Mouse (Mus musculus) G1E (cell line): ENCODE measurements at regions not wholly inside any gene's neighbourhood (a gene's known extent, or its start where the extent isn't known, plus 50 kb on each side); places are given as distances from the start of the nearest gene placed in this dataset.

Experiments used
- ATAC-seq: 2 replicates; pipeline ENCODE4 v1.8.0; 2016; ENCODE audit warnings: mild to moderate bottlenecking; ENCODE audit not compliant: insufficient number of reproducible peaks, poor library complexity, low FRiP score, severe bottlenecking; ENCODE audit errors: extremely low read depth
- DNase-seq: peaks from one replicate; pipeline ENCODE4 v3.0.0; 2012; ENCODE audit warnings: low spot score
- H3K27me3 ChIP-seq: 2 replicates; pipeline ENCODE4 v1.6.1; 2012; ENCODE audit warnings: mild to moderate bottlenecking, low read length, inconsistent platforms; ENCODE audit not compliant: insufficient read depth
- H3K36me3 ChIP-seq: replicated peaks from 2 replicates; pipeline ENCODE3; 2012; ENCODE audit warnings: mild to moderate bottlenecking, inconsistent platforms
- H3K4me1 ChIP-seq: 2 replicates; pipeline ENCODE4 v1.6.1; 2012; ENCODE audit warnings: low read depth, low read length, inconsistent platforms, mixed read lengths; ENCODE audit not compliant: insufficient read depth
- H3K4me3 ChIP-seq: 2 replicates; pipeline ENCODE4 v1.5.1; 2012; ENCODE audit warnings: low read depth, mild to moderate bottlenecking, inconsistent platforms, low read length, moderate library complexity, mixed read lengths
- H3K9me3 ChIP-seq: replicated peaks from 2 replicates; pipeline ENCODE4 v1.6.1; 2012; ENCODE audit warnings: inconsistent platforms
- CTCF ChIP-seq: IDR thresholded peaks from 2 replicates; pipeline ENCODE4 v1.5.1; 2012; ENCODE audit warnings: low read depth, low read length, inconsistent platforms, mixed read lengths
- GATA1 ChIP-seq: IDR thresholded peaks from 2 replicates; pipeline ENCODE4 v1.6.1; 2012; ENCODE audit warnings: borderline replicate concordance, low read length, inconsistent platforms, mixed read lengths
- GATA2 ChIP-seq: IDR thresholded peaks from 2 replicates; pipeline ENCODE4 v1.6.1; 2012; ENCODE audit warnings: low read depth, low read length, inconsistent platforms, borderline replicate concordance
- POLR2AphosphoS5 ChIP-seq: IDR thresholded peaks from 2 replicates; pipeline ENCODE4 v1.6.1; 2012; ENCODE audit warnings: low read depth, low read length, inconsistent platforms; ENCODE audit not compliant: insufficient replicate concordance
- TAL1 ChIP-seq: conservative IDR thresholded peaks from 2 replicates; pipeline ENCODE4 v1.6.1; 2012; ENCODE audit warnings: low read depth, low read length, inconsistent platforms, mixed read lengths

GRCm38 (mm10) chr6:99921966-99922365, 195.8 kb upstream of the Prok2 start:
- TF ChIP-seq TAL1, result no peak
- TF ChIP-seq CTCF, result no peak
- no peak for TF ChIP-seq GATA1
- TF ChIP-seq POLR2AphosphoS5, result no peak
- no peak for TF ChIP-seq GATA2
- no peak for ATAC-seq
- Histone ChIP-seq H3K36me3 (no peaks in the 10 kb centered on the region), H3K4me3 (no peak overlapping the region), H3K9me3 (peaks cover 67% of the 10 kb centered on the region), H3K4me1 (no peaks in the 10 kb centered on the region), H3K27me3 (no peaks in the 10 kb centered on the region)
- DNase-seq, result no peak

GRCm38 (mm10) chr6:99919816-99920562, 193.8 kb upstream of the Prok2 start:
- no peak for TF ChIP-seq GATA1
- TF ChIP-seq GATA2, result no peak
- TF ChIP-seq POLR2AphosphoS5, result no peak
- no peak for TF ChIP-seq TAL1
- TF ChIP-seq CTCF, result no peak
- no peak for ATAC-seq

GRCm38 (mm10) chr6:99918351-99918750, 192.2 kb upstream of the Prok2 start:
- DNase-seq (no peak), ATAC-seq (no peak)
- peaks cover 74% of the 10 kb centered on the region for H3K9me3 ChIP-seq
- H3K27me3 ChIP-seq, result no peaks in the 10 kb centered on the region
- H3K36me3 ChIP-seq, result no peaks in the 10 kb centered on the region
- no peaks in the 10 kb centered on the region for H3K4me1 ChIP-seq
- TF ChIP-seq POLR2AphosphoS5 (no peak), TAL1 (no peak), GATA1 (no peak), GATA2 (no peak), CTCF (no peak)
- H3K4me3 ChIP-seq, result no peak overlapping the region

More at GRCm38 (mm10) chr6:99919816-99920562, 193.8 kb upstream of the Prok2 start:
- Histone ChIP-seq H3K9me3 (peaks cover 73% of the 10 kb centered on the region), H3K27me3 (no peaks in the 10 kb centered on the region), H3K4me1 (no peaks in the 10 kb centered on the region), H3K4me3 (no peak overlapping the region), H3K36me3 (no peaks in the 10 kb centered on the region)
- DNase-seq, result no peak

- ATAC-seq (no peak), DNase-seq (no peak)
- Histone ChIP-seq H3K9me3 (peaks cover 82% of the 10 kb centered on the region), H3K4me3 (no peak overlapping the region), H3K27me3 (no peaks in the 10 kb centered on the region), H3K4me1 (no peaks in the 10 kb centered on the region), H3K36me3 (no peaks in the 10 kb centered on the region)
- no peak for TF ChIP-seq GATA1
- TF ChIP-seq CTCF, result no peak
- no peak for TF ChIP-seq GATA2
- no peak for TF ChIP-seq TAL1
- TF ChIP-seq POLR2AphosphoS5, result no peak
These were observed 183.7 kb upstream of the Prok2 start for GRCm38 (mm10) chr6:99909921-99910320.

GRCm38 (mm10) chr6:99909459-99909858, 183.3 kb upstream of the Prok2 start:
- no peaks in the 10 kb centered on the region for H3K36me3 ChIP-seq
- DNase-seq (no peak), ATAC-seq (no peak)
- H3K4me1 ChIP-seq, result no peaks in the 10 kb centered on the region
- H3K9me3 ChIP-seq, result peaks cover 82% of the 10 kb centered on the region
- no peaks in the 10 kb centered on the region for H3K27me3 ChIP-seq
- no peak for TF ChIP-seq CTCF
- TF ChIP-seq GATA1, result no peak
- TF ChIP-seq GATA2, result no peak
- TF ChIP-seq POLR2AphosphoS5, result no peak
- no peak for TF ChIP-seq TAL1
- no peak overlapping the region for H3K4me3 ChIP-seq

GRCm38 (mm10) chr6:99908066-99908465, 181.9 kb upstream of the Prok2 start:
- Histone ChIP-seq H3K36me3 (no peaks in the 10 kb centered on the region), H3K4me3 (no peak overlapping the region), H3K9me3 (peaks cover 79% of the 10 kb centered on the region), H3K27me3 (no peaks in the 10 kb centered on the region), H3K4me1 (no peaks in the 10 kb centered on the region)
- DNase-seq (no peak), ATAC-seq (no peak)
- TF ChIP-seq GATA2 (no peak), TAL1 (no peak), CTCF (no peak), POLR2AphosphoS5 (no peak), GATA1 (no peak)
